Mouse (Mus musculus) embryonic facial prominence, embryonic 11.5 days (tissue): ENCODE measurements at regions not wholly inside any gene's neighbourhood (a gene's known extent, or its start where the extent isn't known, plus 50 kb on each side); places are given as distances from the start of the nearest gene placed in this dataset.

Experiments
- ATAC-seq: fragments of 200-750 bp; cut with Nextera tagmentation; replicated peaks from 2 replicates; pipeline ENCODE4 v1.8.0; 2017; ENCODE audit warnings: low read depth; ENCODE audit not compliant: insufficient number of reproducible peaks, low FRiP score, low TSS enrichment
- DNase-seq: peaks from one replicate; pipeline ENCODE4 v3.0.0-alpha.2; 2015; ENCODE audit warnings: low spot score
- H3K27ac ChIP-seq: fragments of 300-500 bp; sonication (generic); replicated peaks from 2 replicates; pipeline ENCODE4 v1.5.1; 2014; ENCODE audit warnings: mild to moderate bottlenecking, low read depth, low read length, control low read depth
- H3K27me3 ChIP-seq: fragments of 300-500 bp; sonication (generic); 2 replicates; pipeline ENCODE4 v1.6.1; 2014; ENCODE audit warnings: mild to moderate bottlenecking, low read length, moderate library complexity, mixed read lengths; ENCODE audit not compliant: control insufficient read depth, insufficient read depth
- H3K36me3 ChIP-seq: fragments of 300-500 bp; sonication (generic); replicated peaks from 2 replicates; pipeline ENCODE4 v1.6.1; 2014; ENCODE audit warnings: low read depth, mild to moderate bottlenecking, low read length, moderate library complexity, mixed read lengths; ENCODE audit not compliant: control insufficient read depth, insufficient read depth
- H3K4me1 ChIP-seq: fragments of 300-500 bp; sonication (generic); 2 replicates; pipeline ENCODE4 v1.6.1; 2014; ENCODE audit warnings: low read length, mixed read lengths; ENCODE audit not compliant: control insufficient read depth, insufficient read depth
- H3K4me2 ChIP-seq: fragments of 300-500 bp; sonication (generic); 2 replicates; pipeline ENCODE4 v1.6.1; 2014; ENCODE audit warnings: low read depth, mild to moderate bottlenecking, control low read depth, low read length, moderate library complexity
- H3K4me3 ChIP-seq: fragments of 300-500 bp; sonication (generic); 2 replicates; pipeline ENCODE4 v1.5.1; 2014; ENCODE audit warnings: low read depth, low read length, control low read depth
- H3K9ac ChIP-seq: fragments of 300-500 bp; sonication (generic); replicated peaks from 2 replicates; pipeline ENCODE4 v1.6.1; 2014; ENCODE audit warnings: mild to moderate bottlenecking, control low read depth, low read length
- H3K9me3 ChIP-seq: fragments of 300-500 bp; sonication (generic); replicated peaks from 2 replicates; pipeline ENCODE4 v1.6.1; 2016; ENCODE audit warnings: mild to moderate bottlenecking, low read length, inconsistent platforms, mixed read lengths; ENCODE audit not compliant: control insufficient read depth
- WGBS: fragments of 180-500 bp; shearing (Covaris S2); extraction: QIAGEN DNeasy Blood & Tissue Kit; methylation state at CpG from one replicate; pipeline ENCODE4 v1.1.7; 2014; 5-methylcytosine and 5-hydroxymethylcytosine counted together

DNA sequence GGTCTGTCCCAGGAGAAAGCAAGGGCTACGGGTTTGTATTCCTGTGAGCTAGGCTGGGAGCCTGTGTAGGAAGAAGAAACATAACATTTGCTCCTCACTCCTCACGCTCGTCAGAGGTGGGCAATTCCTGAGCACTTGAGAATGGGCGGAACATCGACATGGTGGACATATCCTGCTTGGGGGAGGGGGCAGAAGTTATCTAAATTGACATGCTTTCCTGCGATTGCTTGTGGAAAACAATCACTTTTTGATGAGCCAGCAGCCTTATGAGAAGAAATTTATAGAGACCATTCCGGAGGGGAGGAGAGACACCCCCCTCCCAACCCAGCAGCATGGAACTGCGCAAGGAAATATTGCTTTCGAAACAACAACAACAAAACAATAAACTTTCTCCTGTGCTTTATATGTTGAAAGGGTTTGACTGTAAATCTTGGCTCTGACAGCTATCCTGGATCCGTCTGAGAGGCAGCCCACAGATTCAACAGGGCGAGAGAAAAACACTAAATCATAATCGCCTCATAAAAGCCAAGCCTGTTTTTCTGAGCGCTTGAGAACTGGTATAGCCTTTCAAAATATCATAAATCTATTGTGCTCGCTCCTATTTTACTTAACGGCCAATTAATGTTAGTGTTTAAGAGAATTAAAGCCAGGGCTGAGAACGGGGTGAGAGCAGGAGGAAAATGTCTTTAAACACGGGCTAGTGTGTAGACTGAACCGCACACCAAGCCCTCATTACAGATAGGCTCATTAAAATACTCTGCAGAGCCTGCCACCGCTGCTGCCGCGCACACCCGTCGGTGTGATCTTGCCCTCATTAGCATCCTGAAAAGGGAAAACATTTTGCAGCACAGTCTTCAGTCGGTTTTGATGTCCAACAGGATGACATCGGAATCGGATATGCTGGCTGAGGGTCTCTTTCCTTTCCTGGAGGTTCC, 242.0 kb downstream of the Cd83 start:
- no peaks in the 10 kb centered on the region for H3K4me1 ChIP-seq
- H3K27ac ChIP-seq, result no peak overlapping the region; the same call in 1 of the 2 replicates
- H3K27me3 ChIP-seq, result no peaks in the 10 kb centered on the region
- H3K4me2 ChIP-seq, result no peak overlapping the region
- ATAC-seq (no peak), DNase-seq (no peak)
- WGBS, result 74% methylated on average over 26 of the region's 26 CpGs
- no peak overlapping the region for H3K9ac ChIP-seq
- no peaks in the 10 kb centered on the region for H3K9me3 ChIP-seq
- H3K36me3 ChIP-seq, result no peaks in the 10 kb centered on the region
- H3K4me3 ChIP-seq, result no peak overlapping the region

GRCm38 (mm10) chr13:44028081-44028480, 243.5 kb downstream of the Cd83 start:
- ATAC-seq, result no peak
- H3K27me3 ChIP-seq, result no peaks in the 10 kb centered on the region

GRCm38 (mm10) chr13:44030590-44030989, 246.0 kb downstream of the Cd83 start:
- H3K4me2 ChIP-seq, result no peak overlapping the region
- no peak overlapping the region for H3K4me3 ChIP-seq
- DNase-seq (no peak), ATAC-seq (no peak)
- no peaks in the 10 kb centered on the region for H3K4me1 ChIP-seq
- no peaks in the 10 kb centered on the region for H3K36me3 ChIP-seq
- no peak overlapping the region for H3K27ac ChIP-seq
- 84% methylated on average over 5 of the region's 5 CpGs for WGBS
- no peaks in the 10 kb centered on the region for H3K27me3 ChIP-seq
- H3K9me3 ChIP-seq, result no peaks in the 10 kb centered on the region
- H3K9ac ChIP-seq, result no peak overlapping the region

More at GRCm38 (mm10) chr13:44028081-44028480, 243.5 kb downstream of the Cd83 start:
- no peak overlapping the region for H3K4me3 ChIP-seq
- no peaks in the 10 kb centered on the region for H3K9me3 ChIP-seq
- no peak overlapping the region for H3K4me2 ChIP-seq
- no peak overlapping the region for H3K9ac ChIP-seq
- WGBS, result 84% methylated on average over 6 of the region's 6 CpGs
- no peak overlapping the region for H3K27ac ChIP-seq
- H3K36me3 ChIP-seq, result no peaks in the 10 kb centered on the region
- no peaks in the 10 kb centered on the region for H3K4me1 ChIP-seq
- DNase-seq, result no peak

DNA sequence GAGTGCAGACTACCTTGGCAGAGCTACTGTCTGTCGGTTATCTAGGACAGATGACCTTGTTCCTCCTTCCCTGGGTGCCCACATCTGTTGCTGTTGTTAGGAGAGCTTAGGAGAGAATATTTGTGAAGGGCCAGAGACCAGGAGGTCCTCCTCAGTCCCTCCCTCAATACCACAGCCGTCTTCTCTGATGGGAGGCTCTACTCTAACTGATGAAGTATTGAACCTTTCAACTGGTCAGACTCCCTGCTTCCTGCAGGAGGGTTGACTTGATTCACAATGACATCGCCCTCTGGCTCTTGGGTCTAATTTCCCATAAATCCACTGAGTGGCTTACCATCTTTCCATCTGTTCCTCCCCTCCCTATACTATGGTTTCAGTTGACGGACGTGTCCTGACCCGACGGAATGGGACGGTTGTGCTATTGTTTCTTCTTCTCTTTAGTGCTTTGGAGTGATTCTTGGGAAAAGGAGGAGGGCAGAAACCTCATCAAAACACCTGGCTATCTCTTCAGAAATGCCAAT, 253.3 kb downstream of the Cd83 start:
- Histone ChIP-seq H3K27ac (no peak overlapping the region), H3K27me3 (no peaks in the 10 kb centered on the region), H3K4me1 (no peaks in the 10 kb centered on the region; the same call in 1 of the 2 replicates), H3K4me3 (no peak overlapping the region), H3K4me2 (no peak overlapping the region), H3K9me3 (no peaks in the 10 kb centered on the region), H3K36me3 (no peaks in the 10 kb centered on the region), H3K9ac (no peak overlapping the region)
- ATAC-seq, result no peak
- no peak for DNase-seq
- 68% methylated on average over 8 of the region's 8 CpGs for WGBS

DNA sequence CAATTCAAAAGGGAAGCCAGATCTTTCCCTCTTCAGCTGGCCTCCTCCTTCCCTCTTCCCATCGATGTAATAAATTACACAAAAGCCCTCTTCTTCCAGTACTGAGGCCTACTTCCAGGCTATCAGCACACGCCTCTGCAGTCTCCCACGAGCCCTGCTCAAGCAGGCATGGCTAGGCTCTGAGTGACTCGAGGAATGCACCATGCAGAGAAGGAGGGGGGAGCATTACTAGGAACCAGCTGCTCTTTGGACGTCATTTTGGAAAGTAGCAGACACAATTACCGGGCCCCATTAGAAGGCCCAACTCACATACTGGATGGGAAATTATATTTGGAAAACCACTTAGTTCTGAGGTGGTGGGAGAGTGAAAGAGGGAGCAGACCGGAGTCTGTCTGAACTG, 253.7 kb downstream of the Cd83 start:
- Histone ChIP-seq H3K9ac (no peak overlapping the region), H3K4me3 (no peak overlapping the region), H3K27ac (no peak overlapping the region), H3K27me3 (no peaks in the 10 kb centered on the region), H3K4me2 (no peak overlapping the region), H3K4me1 (no peaks in the 10 kb centered on the region; the same call in 1 of the 2 replicates), H3K36me3 (no peaks in the 10 kb centered on the region), H3K9me3 (no peaks in the 10 kb centered on the region)
- ATAC-seq (no peak), DNase-seq (peak; percentile 34)
- 48% methylated on average over 7 of the region's 7 CpGs for WGBS

DNA sequence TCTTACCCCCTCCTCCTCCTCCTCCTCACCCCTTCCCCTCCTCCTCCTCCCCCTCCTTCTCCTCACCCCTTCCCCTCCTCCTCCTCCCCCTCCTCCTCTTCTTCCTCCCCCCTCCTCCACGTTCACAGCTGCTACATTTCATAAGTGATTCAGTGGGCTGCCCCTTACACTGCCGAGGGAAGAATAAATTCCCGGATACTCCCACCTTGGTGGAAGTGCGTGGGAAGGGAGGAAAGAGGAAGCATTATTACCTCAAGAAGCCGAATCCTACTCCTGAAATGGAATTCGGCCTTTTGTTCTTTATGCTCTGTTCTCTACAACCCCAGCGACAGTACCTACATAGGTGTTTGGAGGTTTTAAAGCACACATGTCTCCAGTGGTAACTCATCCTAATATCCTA, 256.1 kb downstream of the Cd83 start:
- no peaks in the 10 kb centered on the region for H3K36me3 ChIP-seq
- H3K9me3 ChIP-seq, result no peaks in the 10 kb centered on the region
- H3K4me1 ChIP-seq, result no peaks in the 10 kb centered on the region; the same call in 1 of the 2 replicates
- no peak overlapping the region for H3K27ac ChIP-seq
- H3K27me3 ChIP-seq, result no peaks in the 10 kb centered on the region
- H3K4me3 ChIP-seq, result no peak overlapping the region
- H3K9ac ChIP-seq, result no peak overlapping the region
- WGBS, result 65% methylated on average over 7 of the region's 7 CpGs
- ATAC-seq (no peak), DNase-seq (no peak)
- no peak overlapping the region for H3K4me2 ChIP-seq

DNA sequence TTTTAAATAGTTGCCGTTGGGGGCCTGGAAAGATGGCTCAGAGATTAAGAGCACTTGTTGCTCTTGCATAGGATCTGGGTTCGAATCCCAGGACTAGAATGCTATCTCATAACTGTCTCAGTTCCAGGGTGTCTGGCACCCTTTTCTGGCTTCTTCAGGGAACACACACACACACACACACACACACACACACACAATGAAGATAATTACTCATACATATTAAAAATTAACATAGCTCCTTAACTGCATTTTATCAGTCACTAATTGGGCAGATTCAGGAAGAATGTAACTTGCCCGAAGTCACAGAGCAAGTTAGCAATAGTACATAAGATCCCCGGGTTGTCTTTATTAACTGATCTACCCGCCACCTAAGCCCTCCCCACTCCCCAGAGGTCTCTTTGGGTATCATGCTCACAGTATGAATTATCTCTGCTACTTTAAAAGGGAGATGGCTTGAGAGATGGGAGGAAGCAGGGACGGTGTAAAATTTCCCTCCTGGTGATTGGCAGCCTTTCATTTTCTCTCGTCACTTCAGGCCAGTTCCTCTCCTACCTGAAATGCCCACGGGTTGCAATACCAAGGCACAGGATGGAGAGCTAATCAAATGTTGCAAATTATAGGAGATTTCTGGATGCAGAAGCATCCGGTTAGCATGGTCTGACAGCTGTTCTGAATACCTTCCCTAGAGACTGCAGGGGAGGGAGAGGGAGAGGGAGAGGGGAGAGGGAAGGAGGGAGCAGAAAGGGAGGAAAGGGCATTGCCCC, 258.3 kb downstream of the Cd83 start:
- no peak overlapping the region for H3K4me3 ChIP-seq
- DNase-seq (no peak), ATAC-seq (no peak)
- H3K36me3 ChIP-seq, result no peaks in the 10 kb centered on the region
- no peak overlapping the region for H3K4me2 ChIP-seq
- WGBS, result 41% methylated on average over 9 of the region's 9 CpGs
- H3K27ac ChIP-seq, result no peak overlapping the region
- no peak overlapping the region for H3K9ac ChIP-seq
- no peaks in the 10 kb centered on the region for H3K27me3 ChIP-seq
- H3K4me1 ChIP-seq, result no peaks in the 10 kb centered on the region; the same call in 1 of the 2 replicates
- H3K9me3 ChIP-seq, result no peaks in the 10 kb centered on the region
